Mouse (Mus musculus) midbrain, postnatal 0 days (tissue): ENCODE results near the gene Itga4. TPM values are rescaled to one million over a fixed set of nuclear protein-coding genes. Genes with fewer than 3 reads are reported as not detected.

Source experiments
- ATAC-seq: fragments of 200-750 bp; cut with Nextera tagmentation; 2 replicates; pipeline ENCODE4 v1.8.0; 2017; ENCODE audit warnings: moderate number of reproducible peaks, mild to moderate bottlenecking, moderate TSS enrichment, moderate library complexity; ENCODE audit not compliant: low FRiP score
- DNase-seq: peaks from one replicate; pipeline ENCODE4 v3.0.0-alpha.2; 2015; ENCODE audit warnings: low spot score
- H3K27ac ChIP-seq: fragments of 300-500 bp; sonication (generic); 2 replicates; pipeline ENCODE4 v1.5.1; 2014; ENCODE audit warnings: low read depth, mild to moderate bottlenecking, low read length, mixed read lengths
- H3K27me3 ChIP-seq: fragments of 300-500 bp; sonication (generic); 2 replicates; pipeline ENCODE4 v1.6.1; 2014; ENCODE audit warnings: low read length, control low read depth, mixed read lengths; ENCODE audit not compliant: insufficient read depth
- H3K36me3 ChIP-seq: fragments of 300-500 bp; sonication (generic); 2 replicates; pipeline ENCODE4 v1.6.1; 2014; ENCODE audit warnings: low read length, control low read depth, mixed read lengths; ENCODE audit not compliant: insufficient read depth
- H3K4me1 ChIP-seq: fragments of 300-500 bp; sonication (generic); 2 replicates; pipeline ENCODE4 v1.6.1; 2014; ENCODE audit warnings: mild to moderate bottlenecking, control low read depth, antibody characterized with exemption, low read length, mixed read lengths; ENCODE audit not compliant: insufficient read depth
- H3K4me2 ChIP-seq: fragments of 300-500 bp; sonication (generic); 2 replicates; pipeline ENCODE4 v1.6.1; 2014; ENCODE audit warnings: low read depth, mild to moderate bottlenecking, low read length, mixed read lengths; ENCODE audit not compliant: poor library complexity, severe bottlenecking
- H3K4me3 ChIP-seq: fragments of 300-500 bp; sonication (generic); 2 replicates; pipeline ENCODE4 v1.5.1; 2014; ENCODE audit warnings: low read depth, mild to moderate bottlenecking, low read length, moderate library complexity
- H3K9ac ChIP-seq: fragments of 300-500 bp; sonication (generic); replicated peaks from 2 replicates; pipeline ENCODE4 v1.6.1; 2014; ENCODE audit warnings: mild to moderate bottlenecking, low read length, moderate library complexity, mixed read lengths; ENCODE audit not compliant: poor library complexity, severe bottlenecking
- H3K9me3 ChIP-seq: fragments of 300-500 bp; sonication (generic); 2 replicates; pipeline ENCODE4 v1.6.1; 2016; ENCODE audit warnings: low read length, control low read depth
- CTCF ChIP-seq: IDR thresholded peaks from 2 replicates; pipeline ENCODE4 v1.5.1; 2016; ENCODE audit warnings: antibody characterized with exemption, mild to moderate bottlenecking
- WGBS: fragments of 180-500 bp; shearing (Covaris S2); extraction: QIAGEN DNeasy Blood & Tissue Kit; methylation state at CpG from one replicate; pipeline ENCODE4 v1.1.7; 2014; 5-methylcytosine and 5-hydroxymethylcytosine counted together
- polyA plus RNA-seq: library from polyadenylated mRNA; unstranded; fragments of >200 nt; fragmentation: Nextera tagmentation; extraction: Ambion mirVana; gene quantifications from 2 replicates; pipeline ENCODE4 v1.2.1, GENCODE M21; 2015
- total RNA-seq: library from RNA; depleted of rRNA; stranded (reverse); fragments of >200 nt; gene quantifications from 2 replicates; pipeline ENCODE4 v1.2.3, GENCODE M21; 2014; rRNA removed

Itga4 gene
- total and polyA plus RNA-seq, 2 experiments from 2014 or later, result 1.5 to 3.1 TPM

- 90% methylated on average over 7 of the region's 7 CpGs for WGBS
- no peak for DNase-seq
Measured at GRCm38 (mm10) chr2:79371326-79372153, 116.3 kb downstream of the Itga4 start.

GRCm38 (mm10) chr2:79372154-79372467 is 116.9 kb downstream of the Itga4 start:
- no peak overlapping the region for H3K4me3 ChIP-seq
- 79% methylated on average over 2 of the region's 2 CpGs for WGBS
- H3K27me3 ChIP-seq, result no peaks in the 10 kb centered on the region
- H3K4me1 ChIP-seq, result no peaks in the 10 kb centered on the region
- H3K36me3 ChIP-seq, result no peaks in the 10 kb centered on the region
- H3K27ac ChIP-seq, result no peak overlapping the region
- DNase-seq, result no peak
- H3K9me3 ChIP-seq, result no peaks in the 10 kb centered on the region
- H3K9ac ChIP-seq, result no peak overlapping the region
- ATAC-seq, result no peak
- TF ChIP-seq CTCF, result no peak
- no peak overlapping the region for H3K4me2 ChIP-seq

More at GRCm38 (mm10) chr2:79371326-79372153, 116.3 kb downstream of the Itga4 start:
- Histone ChIP-seq H3K4me3 (no peak overlapping the region), H3K27ac (no peak overlapping the region), H3K9me3 (no peaks in the 10 kb centered on the region), H3K4me2 (no peak overlapping the region), H3K9ac (no peak overlapping the region), H3K4me1 (no peaks in the 10 kb centered on the region), H3K27me3 (no peaks in the 10 kb centered on the region), H3K36me3 (no peaks in the 10 kb centered on the region)
- no peak for ATAC-seq
- no peak for TF ChIP-seq CTCF

- TF ChIP-seq CTCF, result peak; percentile 53
- Histone ChIP-seq H3K4me1 (no peaks in the 10 kb centered on the region), H3K9ac (no peak overlapping the region), H3K4me3 (no peak overlapping the region), H3K27ac (no peak overlapping the region), H3K4me2 (no peak overlapping the region), H3K27me3 (no peaks in the 10 kb centered on the region), H3K36me3 (no peaks in the 10 kb centered on the region), H3K9me3 (no peaks in the 10 kb centered on the region)
- ATAC-seq, result no peak
- peak; percentile 42 for DNase-seq
- WGBS, result 49% methylated on average over 6 of the region's 6 CpGs
Measured at GRCm38 (mm10) chr2:79372486-79373200, 117.4 kb downstream of the Itga4 start.

- Histone ChIP-seq H3K27ac (no peak overlapping the region), H3K36me3 (no peaks in the 10 kb centered on the region), H3K9me3 (no peaks in the 10 kb centered on the region), H3K4me2 (no peak overlapping the region), H3K9ac (no peak overlapping the region), H3K27me3 (no peaks in the 10 kb centered on the region), H3K4me3 (no peak overlapping the region), H3K4me1 (no peaks in the 10 kb centered on the region)
- DNase-seq, result no peak
- no peak for TF ChIP-seq CTCF
- ATAC-seq, result no peak
- WGBS, result 57% methylated on average over 8 of the region's 8 CpGs
Measured at GRCm38 (mm10) chr2:79378346-79379086, 123.3 kb downstream of the Itga4 start.

- ATAC-seq (no peak), DNase-seq (peak; percentile 37)
- H3K27ac ChIP-seq, result no peak overlapping the region
- H3K36me3 ChIP-seq, result no peaks in the 10 kb centered on the region
- H3K4me3 ChIP-seq, result no peak overlapping the region
- no peaks in the 10 kb centered on the region for H3K9me3 ChIP-seq
- no peak overlapping the region for H3K4me2 ChIP-seq
- H3K9ac ChIP-seq, result no peak overlapping the region
- WGBS, result 19% methylated on average over 12 of the region's 12 CpGs
- TF ChIP-seq CTCF, result peak; percentile 36; the same call in 1 of the 2 replicates
- H3K4me1 ChIP-seq, result no peaks in the 10 kb centered on the region
- no peaks in the 10 kb centered on the region for H3K27me3 ChIP-seq
Measured at GRCm38 (mm10) chr2:79379087-79380041, 124.1 kb downstream of the Itga4 start.

Other genes starting within 250 kb of the Itga4 start
- 3.5 and 16.6 TPM in 2 replicates for gene Neurod1, start 201.3 kb downstream of the Itga4 start, total RNA-seq
- gene Neurod1, start 201.3 kb downstream of the Itga4 start, polyA plus RNA-seq, result 4.1 and 6.2 TPM in 2 replicates
- gene Cerkl, start 201.4 kb downstream of the Itga4 start, total RNA-seq, result 0.11 and 0.47 TPM in 2 replicates
- 0.72 and 1.5 TPM in 2 replicates for gene Cerkl, start 201.4 kb downstream of the Itga4 start, polyA plus RNA-seq